Mouse (Mus musculus) E14TG2a.4 (cell line): ENCODE data around the gene Hdhd3.

Experiments
- CTCF ChIP-seq: conservative IDR thresholded peaks from 2 replicates; pipeline ENCODE4 v1.5.1; 2014; ENCODE audit warnings: low read length
- NANOG ChIP-seq: IDR thresholded peaks from 2 replicates; pipeline ENCODE4 v1.6.1; 2014; ENCODE audit warnings: borderline replicate concordance, low read length, mixed read lengths
- POU5F1 ChIP-seq: IDR thresholded peaks from 2 replicates; pipeline ENCODE4 v1.6.1; 2014; ENCODE audit warnings: low read length, borderline replicate concordance

GRCm38 (mm10) chr4:62470598-62471051, 32.6 kb downstream of the Hdhd3 start, which contains the start of gene Wdr31:
- no peak for TF ChIP-seq CTCF
- no peak for TF ChIP-seq NANOG
- TF ChIP-seq POU5F1, result no peak
